Mouse (Mus musculus): Measurements from ENCODE around the gene Sco1.

DNA sequence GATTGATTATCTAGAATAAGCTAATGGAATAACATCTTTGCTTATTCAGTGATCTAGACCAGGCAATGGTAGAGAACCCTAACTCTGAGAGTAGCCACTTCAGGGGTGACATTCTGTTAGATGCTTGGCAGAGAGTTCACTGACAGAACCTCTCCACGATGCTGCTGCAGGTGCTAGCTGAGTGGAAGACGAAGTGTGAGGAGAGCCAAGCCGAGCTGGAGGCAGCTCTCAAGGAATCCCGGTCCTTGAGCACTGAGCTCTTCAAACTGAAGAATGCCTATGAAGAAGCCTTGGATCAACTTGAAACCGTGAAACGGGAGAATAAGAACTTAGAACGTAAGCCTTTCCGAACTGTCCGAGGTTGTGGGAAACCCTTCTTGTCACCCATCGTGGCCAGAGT, 45.2 kb downstream of the Sco1 start:
- no peak for TF ChIP-seq CTCF (IDR thresholded peaks at IDR 0.05; ENCODE audit: insufficient read depth, low read length)
- TF ChIP-seq POLR2A (IDR thresholded peaks at IDR 0.05; ENCODE audit: borderline replicate concordance, extremely low read depth, low read depth, low read length), result no peak
